Comparison of ENCODE assay signal across 16 mouse cellular contexts in the genomic region with DNA sequence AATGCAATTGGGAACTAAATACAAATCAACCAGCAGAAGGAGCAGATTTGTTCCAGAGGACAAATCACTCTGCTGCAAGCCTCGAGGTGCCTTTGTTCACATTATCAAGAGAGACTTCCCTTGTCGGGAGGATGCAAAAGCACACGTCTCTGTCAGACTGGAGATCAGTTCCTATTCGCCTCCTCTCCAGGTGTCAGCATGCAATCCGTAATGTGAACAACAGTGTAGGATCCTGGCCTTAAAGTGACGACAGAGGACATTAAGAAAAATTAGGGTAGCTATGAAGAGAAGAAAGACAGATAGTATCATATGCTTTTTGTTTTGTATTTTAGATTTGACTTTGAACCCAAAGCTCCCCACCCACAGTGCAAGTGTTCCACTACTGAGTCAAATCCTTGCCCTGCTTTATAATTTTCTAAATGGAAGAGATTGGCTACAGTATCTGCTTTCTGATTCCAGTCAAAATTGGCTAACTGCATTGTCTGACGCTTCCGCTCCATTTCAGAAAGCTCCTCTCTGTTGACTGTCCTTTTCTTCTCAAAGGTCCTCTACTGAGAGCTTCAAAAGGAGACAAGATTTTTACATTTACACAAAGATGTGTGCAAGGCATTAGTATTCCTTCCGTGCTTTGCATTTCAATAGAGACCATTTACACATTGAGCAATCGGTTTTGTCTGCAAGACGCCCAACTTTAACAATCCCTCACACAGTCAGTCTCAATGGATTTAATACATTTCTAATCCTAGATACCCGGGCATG. TPM values are rescaled to one million over a fixed set of nuclear protein-coding genes. Genes with fewer than 3 reads are reported as not detected.
DNase-seq lines count a peak whose midpoint lies in the region; ATAC-seq and TF ChIP-seq lines count a peak whose summit lies in the region.
"Had no signal": no experiment of that assay in that cellular context is flagged by ENCODE, and none has a peak within 500 bp of the region (broad histone marks: within the 10 kb centered on the region; RNA-seq: fewer than 3 reads in every experiment).

No protein-coding gene starts in this region.

- peak overlapping the region; percentile 53; the same call in 1 of the 2 replicates for H3K27ac ChIP-seq in hindbrain, embryonic 10.5 days
- no peak overlapping the region; the same call in 1 of the 2 replicates for H3K27ac ChIP-seq in hindbrain, embryonic 16.5 days (ENCODE audit: low read depth, low read length)
- H3K27ac ChIP-seq in forebrain, postnatal 0 days (ENCODE audit: low read depth, low read length) = no peak overlapping the region
- no peak overlapping the region for H3K27ac ChIP-seq in midbrain, embryonic 12.5 days (replicated peaks)
- H3K27ac ChIP-seq in neural tube, embryonic 15.5 days (replicated peaks) = no peak overlapping the region
- no peak overlapping the region for H3K27ac ChIP-seq in heart, embryonic 12.5 days (ENCODE audit: poor library complexity, severe bottlenecking)
- H3K27ac ChIP-seq: kidney, embryonic 15.5 days had no signal

- H3K9ac ChIP-seq in hindbrain, embryonic 16.5 days (ENCODE audit: low read depth, low read length) = no peak overlapping the region
- H3K9ac ChIP-seq in forebrain, postnatal 0 days = no peak overlapping the region; the same call in 1 of the 2 replicates
- H3K9ac ChIP-seq in midbrain, embryonic 12.5 days (replicated peaks) = no peak overlapping the region
- H3K9ac ChIP-seq in neural tube, embryonic 15.5 days (replicated peaks) = no peak overlapping the region
- no peak overlapping the region for H3K9ac ChIP-seq in heart, embryonic 12.5 days
- H3K9ac ChIP-seq: kidney, embryonic 15.5 days; liver, postnatal 0 days had no signal

- peaks cover 49% of the 10 kb centered on the region for H3K4me1 ChIP-seq in hindbrain, embryonic 10.5 days (replicated peaks)
- H3K4me1 ChIP-seq in hindbrain, embryonic 16.5 days (ENCODE audit: control insufficient read depth, insufficient read depth, low read depth, low read length) = peaks cover 6% of the 10 kb centered on the region
- H3K4me1 ChIP-seq in forebrain, postnatal 0 days (ENCODE audit: insufficient read depth) = no peaks in the 10 kb centered on the region
- H3K4me1 ChIP-seq in midbrain, embryonic 12.5 days = peaks cover 29% of the 10 kb centered on the region
- H3K4me1 ChIP-seq in neural tube, embryonic 15.5 days = peaks cover 16% of the 10 kb centered on the region
- H3K4me1 ChIP-seq in heart, embryonic 12.5 days (replicated peaks) = 0 out of 2 replicates have a peak, but pooled peaks cover 3% of the 10 kb centered on the region

- H3K27me3 ChIP-seq in hindbrain, embryonic 10.5 days (ENCODE audit: insufficient read depth, poor library complexity, severe bottlenecking) = peaks cover 40% of the 10 kb centered on the region
- no peaks in the 10 kb centered on the region for H3K27me3 ChIP-seq in hindbrain, embryonic 16.5 days (replicated peaks; ENCODE audit: control insufficient read depth, insufficient read depth, low read length)
- no peaks in the 10 kb centered on the region for H3K27me3 ChIP-seq in forebrain, postnatal 0 days (ENCODE audit: insufficient read depth, low read length)
- H3K27me3 ChIP-seq in midbrain, embryonic 12.5 days = peaks cover 47% of the 10 kb centered on the region
- H3K27me3 ChIP-seq in neural tube, embryonic 15.5 days (replicated peaks) = peaks cover 4% of the 10 kb centered on the region; the same call in 1 of the 2 replicates
- no peaks in the 10 kb centered on the region for H3K27me3 ChIP-seq in heart, embryonic 12.5 days (replicated peaks)

- H3K36me3 ChIP-seq in hindbrain, embryonic 10.5 days = no peaks in the 10 kb centered on the region
- H3K36me3 ChIP-seq in hindbrain, embryonic 16.5 days (ENCODE audit: control insufficient read depth, insufficient read depth, low read length) = no peaks in the 10 kb centered on the region
- no peaks in the 10 kb centered on the region for H3K36me3 ChIP-seq in forebrain, postnatal 0 days (ENCODE audit: insufficient read depth)
- no peaks in the 10 kb centered on the region for H3K36me3 ChIP-seq in midbrain, embryonic 12.5 days
- no peaks in the 10 kb centered on the region for H3K36me3 ChIP-seq in neural tube, embryonic 15.5 days
- H3K36me3 ChIP-seq in heart, embryonic 12.5 days = no peaks in the 10 kb centered on the region
- H3K36me3 ChIP-seq: kidney, embryonic 15.5 days had no signal

- ATAC-seq in hindbrain, embryonic 16.5 days = no peak
- ATAC-seq in forebrain, postnatal 0 days = no peak
- ATAC-seq in midbrain, embryonic 12.5 days (ENCODE audit: low FRiP score, low read depth) = no peak
- ATAC-seq in neural tube, embryonic 15.5 days (ENCODE audit: low FRiP score) = no peak
- ATAC-seq in heart, embryonic 12.5 days (ENCODE audit: insufficient number of reproducible peaks, low FRiP score) = no peak
- ATAC-seq: activated CD4-positive, CD25-positive, alpha-beta regulatory T cell, adult 4 months; liver, postnatal 0 days had no signal

- no peaks in the 10 kb centered on the region for H3K9me3 ChIP-seq in hindbrain, embryonic 10.5 days
- no peaks in the 10 kb centered on the region for H3K9me3 ChIP-seq in hindbrain, embryonic 16.5 days (ENCODE audit: control insufficient read depth, low read length)
- no peaks in the 10 kb centered on the region for H3K9me3 ChIP-seq in forebrain, postnatal 0 days (ENCODE audit: low read length)
- H3K9me3 ChIP-seq in midbrain, embryonic 12.5 days = no peaks in the 10 kb centered on the region
- no peaks in the 10 kb centered on the region for H3K9me3 ChIP-seq in neural tube, embryonic 15.5 days (replicated peaks)
- H3K9me3 ChIP-seq in heart, embryonic 12.5 days (replicated peaks) = no peaks in the 10 kb centered on the region
- H3K9me3 ChIP-seq: kidney, embryonic 15.5 days had no signal

- 15% methylated on average over 12 of the region's 12 CpGs for WGBS in hindbrain, embryonic 10.5 days
- 15% methylated on average over 12 of the region's 12 CpGs for WGBS in hindbrain, embryonic 16.5 days
- WGBS in forebrain, postnatal 0 days = 13% methylated on average over 12 of the region's 12 CpGs
- WGBS in midbrain, embryonic 12.5 days = 7% methylated on average over 12 of the region's 12 CpGs
- 15% methylated on average over 12 of the region's 12 CpGs for WGBS in neural tube, embryonic 15.5 days
- 41% methylated on average over 12 of the region's 12 CpGs for WGBS in heart, embryonic 12.5 days

- no peak overlapping the region for H3K4me2 ChIP-seq in hindbrain, embryonic 16.5 days (ENCODE audit: low read length)
- no peak overlapping the region for H3K4me2 ChIP-seq in forebrain, postnatal 0 days (ENCODE audit: low read depth)
- peak overlapping the region; percentile 31 for H3K4me2 ChIP-seq in midbrain, embryonic 12.5 days (replicated peaks)
- peak overlapping the region; percentile 99 for H3K4me2 ChIP-seq in neural tube, embryonic 15.5 days
- no peak overlapping the region for H3K4me2 ChIP-seq in heart, embryonic 12.5 days

- peak overlapping the region; percentile 0; the same call in 1 of the 2 replicates for H3K4me3 ChIP-seq in hindbrain, embryonic 10.5 days
- no peak overlapping the region for H3K4me3 ChIP-seq in hindbrain, embryonic 16.5 days (ENCODE audit: low read length)
- no peak overlapping the region for H3K4me3 ChIP-seq in forebrain, postnatal 0 days (ENCODE audit: low read depth, low read length)
- no peak overlapping the region for H3K4me3 ChIP-seq in midbrain, embryonic 12.5 days
- no peak overlapping the region for H3K4me3 ChIP-seq in neural tube, embryonic 15.5 days (replicated peaks)
- no peak overlapping the region for H3K4me3 ChIP-seq in heart, embryonic 12.5 days

- DNase-seq in hindbrain, embryonic 10.5 days (ENCODE audit: low spot score) = no peak
- peak; percentile 44 for DNase-seq in forebrain, postnatal 0 days
- no peak for DNase-seq in ovary, postnatal 14 days (ENCODE audit: low spot score)
- no peak for DNase-seq in layer of hippocampus, adult 9-10 months (ENCODE audit: low spot score)
- DNase-seq: adrenal gland, postnatal 25 days; B cell, adult 2 months; liver, postnatal 0 days; lung, postnatal 4 days; right cerebral cortex, postnatal 14 days had no signal

- TF ChIP-seq CTCF in forebrain, postnatal 0 days (IDR thresholded peaks at IDR 0.05; ENCODE audit: low read depth) = no peak

RNA-seq across cellular contexts. Expression of a gene that starts 8.9 kb away (rescaled TPM):
- polyA plus RNA-seq in hindbrain, embryonic 10.5 days (2016; fragmentation: Nextera tagmentation; extraction: Ambion mirVana) = 2.9 and 3.7 TPM in 2 replicates
- polyA plus RNA-seq in hindbrain, embryonic 16.5 days (2015; fragmentation: Nextera tagmentation; extraction: Ambion mirVana) = 6.4 and 7.2 TPM in 2 replicates
- 4.5 and 4.8 TPM in 2 replicates for total RNA-seq in forebrain, postnatal 0 days (2014; rRNA removed)
- polyA plus RNA-seq in forebrain, postnatal 0 days (2015; fragmentation: Nextera tagmentation; extraction: Ambion mirVana) = 2.9 and 3.8 TPM in 2 replicates
- polyA plus RNA-seq in midbrain, embryonic 12.5 days (2016; fragmentation: Nextera tagmentation; extraction: Ambion mirVana) = 4.6 and 6.7 TPM in 2 replicates
- 7.2 and 9.7 TPM in 2 replicates for polyA plus RNA-seq in neural tube, embryonic 15.5 days (2015; fragmentation: Nextera tagmentation; extraction: Ambion mirVana)
- polyA plus RNA-seq in heart, embryonic 12.5 days (2016; fragmentation: Nextera tagmentation; extraction: Ambion mirVana) = 6.5 and 6.9 TPM in 2 replicates
- total RNA-seq: monocyte, adult 5-6 weeks had no signal

Comparison
In these comparisons a context has a peak if more than half of its experiments do, and no peak if none do; other contexts are left out.
1. H3K4me2 ChIP-seq: peak in midbrain, embryonic 12.5 days (single experiment) and neural tube, embryonic 15.5 days (single experiment); none in hindbrain, embryonic 16.5 days (single experiment), forebrain, postnatal 0 days (single experiment) and heart, embryonic 12.5 days (single experiment).